11 mouse cellular contexts compared by ENCODE assay signal in the genomic region with DNA sequence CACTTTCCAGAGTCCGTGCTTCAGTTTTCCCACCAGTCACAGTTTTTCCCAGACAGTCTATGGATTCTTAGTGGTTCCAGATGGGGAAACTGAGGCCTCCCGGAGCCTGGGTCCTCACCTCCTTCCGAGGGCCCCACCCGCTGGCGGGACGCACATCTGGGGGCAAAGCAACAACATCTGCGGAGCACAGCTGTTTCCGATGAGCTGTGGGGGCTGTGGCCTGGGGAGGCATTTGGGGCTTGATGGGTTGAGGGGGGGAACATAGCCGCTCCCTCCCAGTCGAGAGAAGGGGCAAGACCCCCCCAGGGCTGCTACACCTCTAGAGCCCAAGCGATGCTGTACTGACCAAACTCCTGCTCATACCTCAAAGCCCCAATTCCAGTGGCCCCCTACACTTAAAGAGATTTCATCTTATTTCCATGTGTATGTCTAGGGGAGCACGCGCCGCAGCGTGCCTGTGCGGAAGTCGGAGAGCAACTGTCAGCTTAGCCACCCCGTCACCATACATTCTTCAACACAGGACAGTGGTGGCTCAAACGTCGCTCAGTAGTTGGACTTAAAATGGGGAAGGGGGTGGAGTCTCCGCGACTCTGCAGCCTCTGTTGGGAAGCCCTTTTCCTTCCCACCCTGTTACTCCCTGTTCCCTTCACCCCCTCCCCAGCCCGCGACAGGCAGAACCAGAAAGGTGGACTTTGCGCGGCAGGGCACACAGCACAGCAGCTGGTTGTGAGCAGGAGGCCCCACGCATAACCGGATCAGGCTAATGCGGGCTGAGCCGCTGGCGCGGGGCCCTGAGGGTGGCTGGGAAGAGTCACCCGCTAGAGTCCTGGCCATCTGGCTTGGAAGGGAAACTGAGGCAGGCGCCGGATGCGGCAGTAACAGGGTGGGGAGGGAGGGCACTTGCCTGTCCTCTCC. TPM values are rescaled to one million over a fixed set of nuclear protein-coding genes. Genes with fewer than 3 reads are reported as not detected.
DNase-seq lines count a peak whose midpoint lies in the region; ATAC-seq and TF ChIP-seq lines count a peak whose summit lies in the region.
"Had no signal": no experiment of that assay in that cellular context is flagged by ENCODE, and none has a peak within 500 bp of the region (broad histone marks: within the 10 kb centered on the region; RNA-seq: fewer than 3 reads in every experiment).

No protein-coding gene starts in this region.

- 0 out of 2 replicates have a peak overlapping the region, but pooled peaks have one; percentile 10 for H3K4me2 ChIP-seq in kidney, postnatal 0 days (ENCODE audit: low read length)
- H3K4me2 ChIP-seq in kidney, embryonic 14.5 days (replicated peaks; ENCODE audit: low read depth, low read length) = no peak overlapping the region
- H3K4me2 ChIP-seq in liver, embryonic 16.5 days (ENCODE audit: low read depth, low read length) = peak overlapping the region; percentile 17; the same call in 1 of the 2 replicates
- no peak overlapping the region for H3K4me2 ChIP-seq in hindbrain, embryonic 13.5 days

- no peak overlapping the region for H3K27ac ChIP-seq in kidney, postnatal 0 days
- no peak overlapping the region for H3K27ac ChIP-seq in kidney, embryonic 14.5 days (ENCODE audit: low read depth, low read length)
- H3K27ac ChIP-seq in liver, embryonic 16.5 days (ENCODE audit: low read length) = no peak overlapping the region
- no peak overlapping the region for H3K27ac ChIP-seq in hindbrain, embryonic 13.5 days

- no peaks in the 10 kb centered on the region for H3K9me3 ChIP-seq in kidney, postnatal 0 days (replicated peaks; ENCODE audit: low read length)
- H3K9me3 ChIP-seq in kidney, embryonic 14.5 days (ENCODE audit: control insufficient read depth, low read length) = no peaks in the 10 kb centered on the region
- H3K9me3 ChIP-seq in liver, embryonic 16.5 days (replicated peaks; ENCODE audit: control insufficient read depth, low read length) = no peaks in the 10 kb centered on the region; the same call in 1 of the 2 replicates
- no peaks in the 10 kb centered on the region for H3K9me3 ChIP-seq in hindbrain, embryonic 13.5 days

- WGBS in kidney, postnatal 0 days = 18% methylated on average over 36 of the region's 36 CpGs
- 14% methylated on average over 36 of the region's 36 CpGs for WGBS in kidney, embryonic 14.5 days
- WGBS in liver, embryonic 16.5 days (ENCODE audit: insufficient replicate concordance) = 10% methylated on average over 36 of the region's 36 CpGs
- WGBS in hindbrain, embryonic 13.5 days = 17% methylated on average over 36 of the region's 36 CpGs

- no peak overlapping the region for H3K9ac ChIP-seq in kidney, postnatal 0 days (ENCODE audit: low read depth, low read length)
- no peak overlapping the region; the same call in 1 of the 2 replicates for H3K9ac ChIP-seq in kidney, embryonic 14.5 days (ENCODE audit: low read depth, low read length)
- no peak overlapping the region for H3K9ac ChIP-seq in liver, embryonic 16.5 days (ENCODE audit: low read depth, low read length)
- no peak overlapping the region for H3K9ac ChIP-seq in hindbrain, embryonic 13.5 days

- no peak for ATAC-seq in kidney, postnatal 0 days (replicated peaks; ENCODE audit: low FRiP score, low read depth)
- no peak for ATAC-seq in kidney, embryonic 14.5 days (ENCODE audit: low FRiP score, low TSS enrichment)
- ATAC-seq in common myeloid progenitor, adult 5-6 weeks (replicated peaks; ENCODE audit: low read depth, poor library complexity, severe bottlenecking) = peak; percentile 50
- peak; percentile 47 to 51; a peak in 3 of 4 replicates for ATAC-seq in hematopoietic stem cell, adult 5-6 weeks (replicated peaks in 1 of 2; ENCODE audit: insufficient read depth in 1 of 2, low FRiP score in 2 of 2, low TSS enrichment in 1 of 2, low read depth in 1 of 2, poor library complexity in 2 of 2, severe bottlenecking in 2 of 2)
- no peak for ATAC-seq in liver, embryonic 16.5 days (ENCODE audit: low read depth)
- no peak for ATAC-seq in cerebellum, adult (ENCODE audit: insufficient number of reproducible peaks, low FRiP score, low TSS enrichment)
- no peak for ATAC-seq in hindbrain, embryonic 13.5 days (ENCODE audit: low FRiP score)

- no peak overlapping the region for H3K4me3 ChIP-seq in kidney, postnatal 0 days (replicated peaks; ENCODE audit: low read depth, low read length)
- H3K4me3 ChIP-seq in kidney, embryonic 14.5 days (ENCODE audit: low read length) = no peak overlapping the region; the same call in 1 of the 2 replicates
- H3K4me3 ChIP-seq in liver, embryonic 16.5 days (ENCODE audit: low read depth, low read length) = peak overlapping the region; percentile 6; the same call in 1 of the 2 replicates
- no peak overlapping the region for H3K4me3 ChIP-seq in hindbrain, embryonic 13.5 days
- H3K4me3 ChIP-seq: erythroblast, embryonic 14.5 days; myocyte had no signal

- peaks cover 13% of the 10 kb centered on the region; the same call in 1 of the 2 replicates for H3K27me3 ChIP-seq in kidney, postnatal 0 days (ENCODE audit: insufficient read depth, low read length)
- peaks cover 56% of the 10 kb centered on the region for H3K27me3 ChIP-seq in kidney, embryonic 14.5 days (ENCODE audit: control insufficient read depth, insufficient read depth, low read length)
- H3K27me3 ChIP-seq in liver, embryonic 16.5 days (ENCODE audit: control insufficient read depth, insufficient read depth, low read depth, low read length) = peaks cover 77% of the 10 kb centered on the region
- H3K27me3 ChIP-seq in hindbrain, embryonic 13.5 days = peaks cover 99% of the 10 kb centered on the region

- no peak for DNase-seq in kidney, postnatal 0 days (ENCODE audit: low spot score)
- no peak for DNase-seq in left cerebral cortex, postnatal 25 days (ENCODE audit: low spot score in 2 of 2)
- DNase-seq: left cerebral cortex, postnatal 4 days had no signal

- intact Hi-C loops in left cerebral cortex, postnatal 25 days (cut with DNase I) = no loop called here

- TF ChIP-seq CTCF in kidney, postnatal 0 days (IDR thresholded peaks at IDR 0.05; ENCODE audit: low read depth) = no peak

- H3K36me3 ChIP-seq in kidney, postnatal 0 days (ENCODE audit: insufficient read depth, low read length) = no peaks in the 10 kb centered on the region
- H3K36me3 ChIP-seq in kidney, embryonic 14.5 days (ENCODE audit: control insufficient read depth, insufficient read depth, low read length) = no peaks in the 10 kb centered on the region
- H3K36me3 ChIP-seq in liver, embryonic 16.5 days (ENCODE audit: control insufficient read depth, insufficient read depth) = no peaks in the 10 kb centered on the region
- H3K36me3 ChIP-seq in hindbrain, embryonic 13.5 days = no peaks in the 10 kb centered on the region

- H3K4me1 ChIP-seq in kidney, postnatal 0 days (replicated peaks; ENCODE audit: insufficient read depth, low read length) = peaks cover 6% of the 10 kb centered on the region; the same call in 1 of the 2 replicates
- peaks cover 5% of the 10 kb centered on the region; the same call in 1 of the 2 replicates for H3K4me1 ChIP-seq in kidney, embryonic 14.5 days (ENCODE audit: control insufficient read depth, insufficient read depth, low read length)
- H3K4me1 ChIP-seq in liver, embryonic 16.5 days (ENCODE audit: control insufficient read depth, low read depth, low read length) = peaks cover 27% of the 10 kb centered on the region
- peaks cover 22% of the 10 kb centered on the region for H3K4me1 ChIP-seq in hindbrain, embryonic 13.5 days (replicated peaks)

RNA-seq across cellular contexts. Expression of a gene that starts 2.8 kb away (rescaled TPM):
- 8.7 and 11.8 TPM in 2 replicates for polyA plus RNA-seq in kidney, postnatal 0 days (2015; fragmentation: Nextera tagmentation; extraction: Ambion mirVana)
- polyA plus RNA-seq in kidney, embryonic 14.5 days (2014; fragmentation: Nextera tagmentation; extraction: Ambion mirVana) = 9.5 and 12.9 TPM in 2 replicates
- total RNA-seq in common myeloid progenitor, adult 5-6 weeks (2017) = not detected in 2 replicates
- not detected in 2 replicates for total RNA-seq in hematopoietic stem cell, adult 5-6 weeks (2017)
- 0.49 and 1.0 TPM in 2 replicates for polyA plus RNA-seq in liver, embryonic 16.5 days (2015; fragmentation: Nextera tagmentation; extraction: Ambion mirVana)
- total RNA-seq in left cerebral cortex, postnatal 25 days (2021) = 1 to 10 TPM; 3.8 to 4.1 TPM
- polyA plus RNA-seq in hindbrain, embryonic 13.5 days (2015; fragmentation: Nextera tagmentation; extraction: Ambion mirVana) = 0.78 and 1.5 TPM in 2 replicates

RNA-seq across cellular contexts. Expression of a gene that starts 10.0 kb away (rescaled TPM):
- polyA plus RNA-seq in kidney, postnatal 0 days (2015; fragmentation: Nextera tagmentation; extraction: Ambion mirVana) = 37.3 and 38.8 TPM in 2 replicates
- polyA plus RNA-seq in kidney, embryonic 14.5 days (2014; fragmentation: Nextera tagmentation; extraction: Ambion mirVana) = 37.8 and 48.0 TPM in 2 replicates
- total RNA-seq in common myeloid progenitor, adult 5-6 weeks (2017) = 16.8 and 17.5 TPM in 2 replicates
- 21.0 and 26.2 TPM in 2 replicates for total RNA-seq in hematopoietic stem cell, adult 5-6 weeks (2017)
- polyA plus RNA-seq in liver, embryonic 16.5 days (2015; fragmentation: Nextera tagmentation; extraction: Ambion mirVana) = 11.4 and 12.2 TPM in 2 replicates
- total RNA-seq in left cerebral cortex, postnatal 25 days (2021) = 10 to 100 TPM; 64.1 to 64.6 TPM
- polyA plus RNA-seq in hindbrain, embryonic 13.5 days (2015; fragmentation: Nextera tagmentation; extraction: Ambion mirVana) = 67.1 and 68.7 TPM in 2 replicates

RNA-seq across cellular contexts. Expression of a gene that starts 15.5 kb away (rescaled TPM):
- 0.59 and 0.71 TPM in 2 replicates for polyA plus RNA-seq in kidney, postnatal 0 days (2015; fragmentation: Nextera tagmentation; extraction: Ambion mirVana)
- 1.7 and 2.3 TPM in 2 replicates for polyA plus RNA-seq in kidney, embryonic 14.5 days (2014; fragmentation: Nextera tagmentation; extraction: Ambion mirVana)
- 0.15 TPM in 1 of 2 replicates, not detected in the other for total RNA-seq in common myeloid progenitor, adult 5-6 weeks (2017)
- 1.4 TPM in 1 of 2 replicates, not detected in the other for total RNA-seq in hematopoietic stem cell, adult 5-6 weeks (2017)
- 0.42 and 0.44 TPM in 2 replicates for polyA plus RNA-seq in liver, embryonic 16.5 days (2015; fragmentation: Nextera tagmentation; extraction: Ambion mirVana)
- 1 to 10 TPM; 1.1 to 1.2 TPM for total RNA-seq in left cerebral cortex, postnatal 25 days (2021)
- 1.0 TPM in 2 replicates for polyA plus RNA-seq in hindbrain, embryonic 13.5 days (2015; fragmentation: Nextera tagmentation; extraction: Ambion mirVana)

RNA-seq across cellular contexts. Expression of a gene that starts 36.7 kb away (rescaled TPM):
- polyA plus RNA-seq in kidney, postnatal 0 days (2015; fragmentation: Nextera tagmentation; extraction: Ambion mirVana) = 24.4 and 27.4 TPM in 2 replicates
- 17.6 and 23.6 TPM in 2 replicates for polyA plus RNA-seq in kidney, embryonic 14.5 days (2014; fragmentation: Nextera tagmentation; extraction: Ambion mirVana)
- total RNA-seq in common myeloid progenitor, adult 5-6 weeks (2017) = 6.1 and 11.1 TPM in 2 replicates
- 12.5 and 12.9 TPM in 2 replicates for total RNA-seq in hematopoietic stem cell, adult 5-6 weeks (2017)
- polyA plus RNA-seq in liver, embryonic 16.5 days (2015; fragmentation: Nextera tagmentation; extraction: Ambion mirVana) = 2.8 and 4.2 TPM in 2 replicates
- total RNA-seq in left cerebral cortex, postnatal 25 days (2021) = 10 to 100 TPM; 11.0 to 12.3 TPM
- polyA plus RNA-seq in hindbrain, embryonic 13.5 days (2015; fragmentation: Nextera tagmentation; extraction: Ambion mirVana) = 14.9 and 17.8 TPM in 2 replicates

RNA-seq across cellular contexts. Expression of a gene that starts 37.0 kb away (rescaled TPM):
- polyA plus RNA-seq in kidney, postnatal 0 days (2015; fragmentation: Nextera tagmentation; extraction: Ambion mirVana) = 683 and 742 TPM in 2 replicates
- polyA plus RNA-seq in kidney, embryonic 14.5 days (2014; fragmentation: Nextera tagmentation; extraction: Ambion mirVana) = 447 and 572 TPM in 2 replicates
- 63.1 and 84.2 TPM in 2 replicates for total RNA-seq in common myeloid progenitor, adult 5-6 weeks (2017)
- 42.8 and 67.8 TPM in 2 replicates for total RNA-seq in hematopoietic stem cell, adult 5-6 weeks (2017)
- 210 and 219 TPM in 2 replicates for polyA plus RNA-seq in liver, embryonic 16.5 days (2015; fragmentation: Nextera tagmentation; extraction: Ambion mirVana)
- total RNA-seq in left cerebral cortex, postnatal 25 days (2021) = 100 to 1,000 TPM; 227 to 237 TPM
- polyA plus RNA-seq in hindbrain, embryonic 13.5 days (2015; fragmentation: Nextera tagmentation; extraction: Ambion mirVana) = 507 and 515 TPM in 2 replicates

Comparison
In these comparisons a context has a peak if more than half of its experiments do, and no peak if none do; other contexts are left out.
1. H3K4me2 ChIP-seq: peak in kidney, postnatal 0 days (single experiment) and liver, embryonic 16.5 days (single experiment); none in kidney, embryonic 14.5 days (single experiment) and hindbrain, embryonic 13.5 days (single experiment).
2. ATAC-seq: peak in common myeloid progenitor, adult 5-6 weeks (single experiment) and hematopoietic stem cell, adult 5-6 weeks (2 of 2); none in kidney, postnatal 0 days (single experiment), kidney, embryonic 14.5 days (single experiment), liver, embryonic 16.5 days (single experiment), cerebellum, adult (single experiment) and hindbrain, embryonic 13.5 days (single experiment).